In genomic region chr19:44312007-44312360, GRCm38 (mm10) we compare ENCODE assay signal across 8 mouse cellular contexts. TPM values are rescaled to one million over a fixed set of nuclear protein-coding genes. Genes with fewer than 3 reads are reported as not detected.
A peak's percentile ranks its signal among the peaks of the same experiment; 100 is the strongest.
DNase-seq lines count a peak whose midpoint lies in the region; ATAC-seq and TF ChIP-seq lines count a peak whose summit lies in the region.

No protein-coding gene starts in this region.

- H3K27me3 ChIP-seq in heart, embryonic 15.5 days, result no peaks in the 10 kb centered on the region
- no peaks in the 10 kb centered on the region for H3K27me3 ChIP-seq in C2C12 (ENCODE audit: control insufficient read depth, insufficient read depth, insufficient read length)
- H3K27me3 ChIP-seq in limb, embryonic 10.5 days (ENCODE audit: low read depth, poor library complexity, severe bottlenecking), result no peaks in the 10 kb centered on the region

- intact Hi-C loops in heart, postnatal 25 days (cut with DNase I), result no loop called here

- no peak overlapping the region for H3K4me3 ChIP-seq in heart, embryonic 15.5 days
- no peak overlapping the region for H3K4me3 ChIP-seq in C2C12 (ENCODE audit: insufficient read depth, poor library complexity, severe bottlenecking)
- no peak overlapping the region for H3K4me3 ChIP-seq in limb, embryonic 10.5 days

- no peak overlapping the region for H3ac ChIP-seq in C2C12 (ENCODE audit: control insufficient read depth, insufficient read length, low read depth)

- ATAC-seq in heart, embryonic 15.5 days (replicated peaks; ENCODE audit: insufficient number of reproducible peaks, insufficient read depth, low FRiP score, low read depth), result no peak

- H3K79me2 ChIP-seq in C2C12 (ENCODE audit: control insufficient read depth, insufficient read depth), result peaks cover 11% of the 10 kb centered on the region

- H3K4me2 ChIP-seq in heart, embryonic 15.5 days, result no peak overlapping the region

- H3K79me3 ChIP-seq in C2C12 (ENCODE audit: low read depth), result peaks cover 3% of the 10 kb centered on the region

- peaks cover 12% of the 10 kb centered on the region for H3K4me1 ChIP-seq in heart, embryonic 15.5 days (replicated peaks)
- peaks cover 21% of the 10 kb centered on the region for H3K4me1 ChIP-seq in limb, embryonic 10.5 days

- 0 out of 2 replicates have a peak overlapping the region, but pooled peaks have one; percentile 5 for H3K27ac ChIP-seq in heart, embryonic 15.5 days
- no peak overlapping the region for H3K27ac ChIP-seq in limb, embryonic 10.5 days

- H3K9me3 ChIP-seq in heart, embryonic 15.5 days (replicated peaks), result no peaks in the 10 kb centered on the region
- H3K9me3 ChIP-seq in limb, embryonic 10.5 days (replicated peaks), result no peaks in the 10 kb centered on the region

- no peak overlapping the region for H3K9ac ChIP-seq in heart, embryonic 15.5 days

- peaks cover 6% of the 10 kb centered on the region for H3K36me3 ChIP-seq in heart, embryonic 15.5 days
- H3K36me3 ChIP-seq in C2C12 (ENCODE audit: control insufficient read depth, insufficient read depth), result peaks cover 24% of the 10 kb centered on the region
- peaks cover 22% of the 10 kb centered on the region for H3K36me3 ChIP-seq in limb, embryonic 10.5 days

- DNase-seq in heart, postnatal 25 days (ENCODE audit: low spot score), result no peak
- peak; percentile 88 for DNase-seq in adrenal gland, adult 2 months
- peak; percentile 25 for DNase-seq in limb, embryonic 10.5 days (ENCODE audit: low spot score)
- DNase-seq in urinary bladder, postnatal 10 days (ENCODE audit: low spot score), result no peak
- DNase-seq in urinary bladder, adult 2 months (ENCODE audit: low spot score), result no peak
- no peak for DNase-seq in frontal cortex, postnatal 14 days (ENCODE audit: low spot score in 2 of 2)

- TF ChIP-seq CTCF in C2C12 (IDR thresholded peaks at IDR 0.05; ENCODE audit: control insufficient read depth, insufficient read depth, insufficient read length), result no peak

- WGBS in heart, embryonic 15.5 days, result 36% methylated on average over 4 of the region's 4 CpGs
- WGBS in limb, embryonic 10.5 days, result 65% methylated on average over 4 of the region's 4 CpGs

TF ChIP-seq in C2C12, 6 proteins besides CTCF, POLR2A, EP300 and RAD21:
- TF ChIP-seq MYOG (IDR thresholded peaks at IDR 0.05; ENCODE audit: control insufficient read depth, extremely low read depth, insufficient read length) (no peak), FOSL1 (IDR thresholded peaks at IDR 0.05; ENCODE audit: insufficient read depth, low read length, poor library complexity, severe bottlenecking) (peak; percentile 32), MAX (IDR thresholded peaks at IDR 0.05) (no peak), MYOD1 (IDR thresholded peaks at IDR 0.05; ENCODE audit: control insufficient read depth, insufficient read length, low read depth) (no peak), CEBPB (IDR thresholded peaks at IDR 0.05; ENCODE audit: low read depth) (no peak), USF1 (IDR thresholded peaks at IDR 0.05; ENCODE audit: low read depth) (no peak)

RNA-seq across cellular contexts. Expression of gene Scd2, which starts 18.5 kb away (rescaled TPM):
- 131 and 164 TPM in 2 replicates for polyA plus RNA-seq in heart, embryonic 15.5 days (2015; fragmentation: Nextera tagmentation; extraction: Ambion mirVana)
- total RNA-seq in heart, postnatal 25 days (2021), result 10 to 100 TPM; 12.5 to 13.1 TPM
- polyA plus RNA-seq in C2C12 (2012; fragmentation: generic; extraction: Trizol), result 144 TPM
- 1,000 to 10,000 TPM in 1 of 2 experiments, 100 to 1,000 TPM in 1; 845 to 1,065 TPM for total RNA-seq in adrenal gland, adult 2 months (2021)
- 432 and 748 TPM in 2 replicates for polyA plus RNA-seq in adrenal gland, adult 2 months (2012; rRNA removed)
- 324 and 335 TPM in 2 replicates for polyA plus RNA-seq in limb, embryonic 10.5 days (2016; fragmentation: Nextera tagmentation; extraction: Ambion mirVana)
- 121 and 151 TPM in 2 replicates for polyA plus RNA-seq in urinary bladder, adult 2 months (2012; rRNA removed)

RNA-seq across cellular contexts. Expression of gene Scd4, which starts 20.9 kb away (rescaled TPM):
- polyA plus RNA-seq in heart, embryonic 15.5 days (2015; fragmentation: Nextera tagmentation; extraction: Ambion mirVana), result 2.5 TPM in 2 replicates
- 1 to 10 TPM; 6.5 to 9.2 TPM for total RNA-seq in heart, postnatal 25 days (2021)
- 0.05 TPM for polyA plus RNA-seq in C2C12 (2012; fragmentation: generic; extraction: Trizol)
- 1 to 10 TPM; 5.4 to 9.3 TPM for total RNA-seq in adrenal gland, adult 2 months (2021)
- polyA plus RNA-seq in adrenal gland, adult 2 months (2012; rRNA removed), result 0.19 and 0.29 TPM in 2 replicates
- polyA plus RNA-seq in limb, embryonic 10.5 days (2016; fragmentation: Nextera tagmentation; extraction: Ambion mirVana), result 0.08 and 0.11 TPM in 2 replicates
- polyA plus RNA-seq in urinary bladder, adult 2 months (2012; rRNA removed), result 0.87 and 1.0 TPM in 2 replicates

Comparison
In these comparisons a context has a peak if more than half of its experiments do, and no peak if none do; other contexts are left out.
1. DNase-seq: peak in adrenal gland, adult 2 months (single experiment) and limb, embryonic 10.5 days (single experiment); none in heart, postnatal 25 days (single experiment), urinary bladder, postnatal 10 days (single experiment), urinary bladder, adult 2 months (single experiment) and frontal cortex, postnatal 14 days (0 of 2).